Mouse (Mus musculus) erythroblast, adult 5-6 weeks (primary cell): ENCODE data around the gene Stim1. TPM values are rescaled to one million over a fixed set of nuclear protein-coding genes. Genes with fewer than 3 reads are reported as not detected.
"Not testable (repeated sequence)": the region's sequence is repeated elsewhere in the genome, so short reads cannot be mapped to it uniquely, and the experiment has no call there.

Experiments used
- ATAC-seq: replicated peaks from 2 replicates; pipeline ENCODE4 v1.8.0; 2016; ENCODE audit warnings: moderate number of reproducible peaks, mild to moderate bottlenecking, moderate TSS enrichment, inconsistent platforms; ENCODE audit not compliant: poor library complexity, low FRiP score, severe bottlenecking
- total RNA-seq, 2 experiments: library from RNA; stranded (forward) in 1 of 2; stranded (reverse) in 1 of 2; fragments of 150-400 nt in 1 of 2; fragments of 200-764, 138-1000 nt in 1 of 2; gene quantifications; 2 replicates each; pipeline versions ENCODE4 v1.2.3 to v1.2.4; 2015 to 2017; ENCODE audit warnings: low replicate concordance in 2 of 2

The Stim1 gene
- total RNA-seq, 2 experiments from 2014 or later, result 18.1 to 29.2 TPM

DNA sequence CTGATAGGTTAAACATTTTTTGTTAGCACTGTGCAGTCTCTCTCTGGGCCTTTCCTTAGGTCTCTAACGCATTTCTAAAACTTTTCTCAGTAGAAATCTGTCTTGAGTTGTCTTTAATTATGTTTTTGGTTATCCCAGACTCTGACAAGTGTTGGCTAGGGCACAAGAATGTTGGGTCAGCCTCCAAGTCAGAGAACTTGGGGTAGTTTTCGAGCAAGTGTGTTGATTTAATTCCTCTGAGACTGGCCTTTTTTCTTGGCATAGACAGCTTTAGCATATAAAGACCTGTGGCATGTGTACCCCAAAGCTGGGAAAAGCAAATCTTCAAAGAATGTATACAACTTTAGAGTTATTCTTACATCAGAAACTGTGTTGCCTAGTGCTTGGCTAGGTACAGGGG lies 78.3 kb downstream of the Stim1 start:
- no peak for ATAC-seq

DNA sequence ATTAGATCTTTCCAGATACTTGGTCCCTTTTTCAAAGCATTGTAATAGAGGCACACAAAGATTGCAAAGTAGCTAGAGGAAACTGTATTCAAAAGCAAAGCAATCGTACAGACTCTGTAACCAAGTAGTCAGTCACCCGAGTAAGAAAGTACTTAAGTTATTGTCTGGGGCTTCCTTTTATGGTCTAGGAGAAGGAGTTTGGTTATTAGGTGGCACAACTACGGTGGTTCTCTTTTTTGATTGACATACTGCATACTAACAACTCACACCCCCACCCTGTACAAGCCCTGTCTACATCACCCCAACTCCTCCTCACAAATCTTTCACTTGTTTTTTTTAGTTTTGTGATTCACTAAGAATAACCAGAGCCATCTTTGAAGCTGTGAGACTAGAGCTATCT lies 79.7 kb downstream of the Stim1 start:
- no peak for ATAC-seq

DNA sequence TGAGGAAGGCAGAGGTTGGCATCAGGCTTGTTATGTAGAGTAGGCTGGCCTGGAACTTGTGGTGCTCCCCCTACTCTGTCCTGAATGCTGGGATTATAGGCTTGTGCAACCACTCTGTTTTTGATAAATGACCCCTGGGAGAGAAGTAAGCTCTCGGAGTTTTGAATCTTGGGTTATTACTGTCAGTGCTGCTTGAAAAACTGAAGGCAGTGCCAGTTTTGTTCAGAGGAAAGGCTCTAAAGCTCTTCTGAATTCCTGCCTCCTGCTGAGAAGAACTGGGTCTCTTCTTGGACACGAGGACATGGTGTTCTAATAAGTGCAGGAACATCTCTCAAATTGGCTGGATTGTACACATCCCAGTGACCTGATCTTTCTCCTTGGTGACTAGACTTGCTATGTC lies 81.1 kb downstream of the Stim1 start:
- ATAC-seq, result no peak

DNA sequence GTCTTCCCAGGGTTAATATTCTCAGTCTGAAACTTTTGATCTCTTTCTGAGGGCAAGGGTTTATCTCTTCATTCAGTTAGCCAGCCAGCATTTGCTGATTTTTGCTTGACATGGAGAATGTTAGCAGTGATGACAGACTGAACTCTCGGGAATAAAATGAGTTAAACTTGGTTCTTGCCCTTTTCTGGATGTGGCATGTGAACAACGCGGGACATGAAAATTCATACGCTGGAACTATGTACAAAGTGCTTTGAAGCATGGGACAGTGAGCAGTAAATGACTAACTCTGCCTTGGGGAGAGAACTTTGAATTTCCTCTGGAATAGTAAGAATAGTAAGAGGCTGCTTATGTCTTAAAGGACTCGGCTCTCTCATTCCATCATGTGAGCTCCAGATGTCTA lies 81.6 kb downstream of the Stim1 start:
- ATAC-seq, result no peak

DNA sequence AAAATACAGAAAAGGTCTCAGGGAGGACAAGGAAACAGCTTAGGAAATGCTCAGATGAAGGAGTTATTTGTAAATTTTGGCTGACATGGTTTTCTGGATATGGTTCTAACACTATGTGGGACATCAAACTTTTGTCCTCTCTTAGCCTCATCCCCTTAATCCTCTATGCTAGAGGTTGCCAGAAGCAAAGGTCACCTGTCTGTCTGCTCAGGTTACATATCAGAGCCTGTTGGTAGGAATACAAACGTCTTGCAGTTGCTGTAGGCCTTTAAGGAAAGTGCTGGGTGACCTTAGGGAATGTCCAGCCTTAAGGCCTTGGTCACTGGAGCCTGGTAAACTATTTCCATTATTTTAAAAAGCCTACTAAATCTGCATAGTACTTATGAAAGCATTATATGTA lies 85.8 kb downstream of the Stim1 start:
- ATAC-seq, result no peak

DNA sequence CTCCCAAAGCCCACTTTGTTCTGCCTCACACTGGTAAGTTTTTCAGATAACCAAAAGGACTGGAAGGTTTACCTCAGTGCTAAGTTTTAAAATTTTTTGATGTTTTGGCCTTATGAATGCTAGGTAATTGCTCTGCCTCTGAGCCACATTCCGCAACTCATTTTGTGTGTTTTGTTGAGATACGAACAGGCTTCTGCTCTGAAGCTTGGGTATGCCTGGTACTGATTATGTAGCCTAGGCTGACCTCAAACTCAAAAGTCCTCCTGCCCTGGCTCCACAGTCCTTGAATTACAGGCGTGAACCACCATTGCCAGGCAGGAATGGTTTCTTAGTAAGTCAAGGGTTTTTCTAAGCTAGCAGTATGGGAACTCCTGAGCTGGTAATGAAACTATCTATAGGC lies 90.5 kb downstream of the Stim1 start:
- no peak for ATAC-seq

DNA sequence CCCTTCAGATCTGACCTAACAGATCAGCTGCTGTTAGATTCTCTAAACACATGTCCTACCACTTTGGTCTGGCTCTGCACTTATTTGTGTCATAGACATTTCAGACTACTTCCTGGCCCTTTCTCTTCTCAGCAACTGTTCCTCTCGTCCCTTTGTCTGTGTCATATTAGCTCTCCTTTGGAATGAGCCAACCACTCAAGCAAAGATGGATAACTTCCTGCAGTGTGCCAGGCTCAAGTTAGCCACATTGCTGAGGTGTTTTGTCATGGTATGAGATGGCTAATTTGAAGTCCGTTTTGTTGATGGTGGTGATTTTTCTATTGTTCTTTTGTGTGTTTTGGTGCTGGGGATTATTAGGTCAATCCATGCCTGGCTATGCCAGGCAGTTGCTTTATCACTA lies 93.7 kb downstream of the Stim1 start:
- ATAC-seq, result no peak

DNA sequence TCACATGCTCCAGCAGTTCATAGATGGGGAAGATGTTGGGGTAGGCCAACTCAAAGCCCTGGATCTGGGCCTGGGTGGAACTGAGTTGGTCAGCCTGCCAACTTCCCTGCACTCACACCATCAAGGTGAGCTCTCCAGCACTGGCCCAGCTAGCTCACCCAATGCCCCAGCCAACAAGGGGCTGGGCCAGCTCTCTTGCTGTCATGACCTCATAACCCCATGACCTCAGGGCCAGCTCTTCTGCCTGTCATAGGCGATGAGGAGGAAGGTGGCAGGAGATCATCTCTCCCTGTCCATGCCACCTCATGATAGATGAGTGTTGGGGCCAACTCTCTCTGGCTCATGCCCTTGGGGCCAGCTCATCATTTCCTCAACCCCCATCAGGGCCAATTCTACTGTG lies 96.2 kb downstream of the Stim1 start:
- ATAC-seq, result no peak

DNA sequence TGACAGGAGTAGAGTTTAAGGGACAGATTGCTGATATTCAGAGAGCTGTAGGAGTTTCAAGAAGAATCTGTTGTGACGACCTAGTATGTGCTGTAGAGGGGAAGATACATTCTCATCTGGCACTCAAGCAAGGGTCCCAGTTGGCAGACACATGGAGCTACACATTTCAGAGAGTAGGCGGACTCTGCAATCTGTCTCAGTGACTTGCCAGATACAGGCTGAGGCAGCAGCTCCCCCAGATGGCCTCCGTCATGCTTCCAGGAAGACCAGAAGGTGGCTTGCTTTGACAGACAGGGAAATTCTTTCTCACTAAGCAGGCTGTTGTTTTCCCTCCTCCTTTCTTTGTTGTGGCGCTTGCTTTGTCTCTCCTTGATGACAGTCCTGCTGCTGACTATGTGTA lies 102.1 kb downstream of the Stim1 start:
- no peak for ATAC-seq

DNA sequence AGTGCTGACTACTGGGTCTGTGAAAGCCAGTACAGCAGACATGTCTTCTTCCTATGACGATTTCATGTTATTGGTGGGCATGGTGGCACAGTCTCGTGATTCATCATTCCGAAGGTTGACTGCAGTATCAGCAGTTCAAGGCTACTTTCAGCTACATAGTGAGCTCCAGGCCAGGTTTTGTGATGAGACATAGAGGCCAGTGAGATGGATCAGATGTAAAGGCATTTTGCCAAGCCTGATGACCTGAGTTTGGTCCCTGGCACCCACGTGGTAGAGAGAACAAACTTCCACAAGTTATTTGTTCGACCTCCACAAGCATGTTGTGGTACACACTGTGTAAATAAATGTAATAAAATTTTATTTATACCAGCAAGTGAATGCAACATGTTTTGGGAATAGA lies 102.9 kb downstream of the Stim1 start:
- no peak for ATAC-seq

DNA sequence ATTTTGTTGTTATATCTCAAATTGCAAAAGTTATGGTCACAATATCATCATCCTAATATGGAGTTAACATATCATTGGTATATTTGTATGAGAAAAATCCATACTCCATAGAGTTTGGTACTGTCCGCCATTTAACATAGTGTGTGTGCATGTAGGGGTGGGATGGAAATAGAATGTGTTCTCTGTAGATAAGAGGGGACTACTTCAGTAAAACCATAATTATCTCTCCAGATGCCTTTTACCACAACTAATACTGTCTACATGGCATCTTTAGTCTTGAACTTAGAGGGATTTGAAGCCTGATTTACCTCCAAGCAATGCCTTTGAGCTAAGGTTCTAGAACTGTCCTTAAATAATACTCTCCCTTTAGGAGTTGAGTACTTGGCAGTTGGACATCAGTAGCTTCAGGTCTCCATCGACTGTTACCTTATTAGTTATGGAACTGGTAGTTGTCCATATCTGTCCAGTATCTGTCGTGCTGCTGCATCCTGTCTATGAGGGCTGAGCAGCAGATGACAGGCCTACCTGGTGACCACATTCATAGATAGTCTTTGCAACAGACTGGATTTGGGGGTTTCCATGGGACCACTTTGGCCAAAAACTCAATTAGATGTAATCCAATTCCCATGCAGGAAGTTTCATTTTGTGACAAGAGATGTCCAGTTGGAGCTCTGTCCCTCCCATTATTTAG lies 105.9 kb downstream of the Stim1 start:
- peak; percentile 79 for ATAC-seq

DNA sequence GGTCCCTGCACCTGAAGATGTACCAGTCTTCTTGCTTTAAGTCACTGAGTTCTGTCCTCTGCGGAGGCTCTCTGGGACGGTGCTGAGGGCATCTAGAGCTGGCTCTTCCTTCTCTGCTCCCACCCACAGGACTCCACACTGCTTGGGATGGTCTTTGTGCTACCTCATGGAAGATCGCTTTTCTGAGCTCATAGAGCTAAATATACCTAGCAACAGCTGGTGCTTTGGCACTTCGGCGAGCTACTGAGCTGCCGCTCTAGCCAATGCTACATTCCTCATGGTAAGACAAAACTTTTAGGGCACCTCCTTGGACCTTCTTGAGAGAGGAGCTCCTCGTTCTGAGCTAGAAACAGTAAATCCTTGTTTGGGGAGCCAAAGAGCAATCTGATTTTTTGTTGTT lies 115.6 kb downstream of the Stim1 start:
- ATAC-seq, result no peak

DNA sequence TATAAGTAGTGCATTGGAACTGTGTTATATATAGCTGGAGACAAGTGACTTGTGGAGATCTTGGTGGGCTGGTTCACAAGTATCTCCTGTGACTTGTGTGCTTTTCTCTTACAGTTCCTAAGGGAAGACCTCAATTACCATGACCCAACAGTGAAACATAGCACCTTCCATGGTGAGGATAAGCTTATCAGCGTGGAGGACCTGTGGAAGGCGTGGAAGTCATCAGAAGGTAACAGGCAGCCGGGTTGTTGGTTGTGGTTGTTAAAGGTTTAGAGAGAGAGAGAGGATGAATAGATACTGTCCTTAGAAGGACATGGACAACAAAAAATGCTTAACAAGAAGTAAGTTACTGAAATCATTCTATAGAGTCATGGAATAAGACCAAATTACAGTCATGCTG lies 118.4 kb downstream of the Stim1 start:
- ATAC-seq, result no peak

DNA sequence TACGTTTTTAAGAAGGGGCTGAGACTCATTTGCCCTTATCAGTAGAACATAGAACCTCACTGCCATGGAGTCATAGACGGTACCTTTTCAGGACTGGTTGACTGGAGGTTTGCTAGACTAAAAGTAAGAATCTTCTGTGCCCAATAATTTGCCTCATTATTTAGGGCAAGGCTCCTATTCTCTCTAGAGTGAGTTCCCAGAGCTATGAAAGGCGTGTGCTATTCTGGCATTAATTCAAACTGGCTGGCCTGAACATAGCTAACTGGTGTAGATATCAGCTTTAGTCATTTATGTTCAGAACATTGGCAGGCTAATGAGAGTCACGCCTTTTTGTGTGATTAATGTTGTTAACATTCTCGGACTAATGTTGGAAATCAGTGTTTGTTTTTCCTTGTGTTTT lies 121.5 kb downstream of the Stim1 start:
- ATAC-seq, result no peak

DNA sequence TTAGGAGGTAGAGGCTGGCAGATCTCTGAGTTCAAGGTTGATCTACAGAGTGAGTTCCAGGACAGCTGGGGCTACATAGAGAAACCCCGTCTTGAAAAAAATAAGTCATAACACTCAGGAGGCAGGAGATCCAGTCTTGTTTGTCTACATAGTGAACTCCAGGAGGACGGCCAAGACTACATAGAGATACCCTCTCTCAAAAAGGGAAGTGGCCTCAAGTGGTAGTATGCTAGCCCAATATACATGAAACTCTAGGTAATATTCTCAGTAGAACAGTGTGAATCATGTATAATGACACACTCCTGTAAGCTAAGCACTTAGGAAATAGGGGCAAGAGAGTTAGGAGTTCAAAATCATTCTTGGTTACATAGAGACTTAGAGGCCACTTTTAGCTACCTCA lies 126.3 kb downstream of the Stim1 start:
- no peak for ATAC-seq

DNA sequence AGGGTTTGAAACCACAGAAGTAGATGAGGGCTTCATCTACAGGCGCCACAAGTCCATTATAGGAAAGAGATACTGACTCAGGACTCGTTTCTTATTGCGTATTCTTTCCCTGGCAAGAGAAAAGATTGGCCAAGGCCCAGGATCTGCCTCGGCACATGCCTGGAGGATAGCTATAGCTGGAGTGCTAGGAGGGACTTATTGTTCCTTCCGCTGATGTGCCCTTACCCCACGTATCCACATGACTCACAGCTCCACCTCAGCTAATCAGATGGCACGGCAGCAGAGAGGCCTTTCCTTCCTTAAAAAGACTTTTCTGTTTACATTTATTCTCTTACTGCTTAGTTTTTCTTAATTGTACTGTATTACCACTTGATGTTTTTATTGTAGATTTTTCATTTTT lies 128.3 kb downstream of the Stim1 start:
- ATAC-seq, result no peak

DNA sequence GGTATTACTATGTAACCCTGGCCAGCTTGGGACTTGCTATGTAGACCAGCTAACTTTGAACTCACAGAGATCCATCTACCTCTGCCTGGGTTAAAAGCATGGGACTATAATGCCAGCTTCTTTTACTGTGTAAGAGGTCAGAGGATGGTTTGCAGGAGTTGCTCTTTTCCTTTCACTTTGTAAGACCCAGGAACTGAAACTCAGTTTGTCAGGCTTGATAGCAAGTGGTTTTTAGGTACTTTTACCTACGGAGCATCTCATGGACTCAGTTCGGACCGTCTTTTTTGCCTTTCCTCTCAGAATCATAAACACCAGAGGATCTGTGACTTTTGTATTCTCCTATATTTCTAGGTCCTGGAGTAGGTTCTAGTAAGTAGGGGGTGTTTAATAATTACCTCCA lies 128.7 kb downstream of the Stim1 start:
- no peak for ATAC-seq

DNA sequence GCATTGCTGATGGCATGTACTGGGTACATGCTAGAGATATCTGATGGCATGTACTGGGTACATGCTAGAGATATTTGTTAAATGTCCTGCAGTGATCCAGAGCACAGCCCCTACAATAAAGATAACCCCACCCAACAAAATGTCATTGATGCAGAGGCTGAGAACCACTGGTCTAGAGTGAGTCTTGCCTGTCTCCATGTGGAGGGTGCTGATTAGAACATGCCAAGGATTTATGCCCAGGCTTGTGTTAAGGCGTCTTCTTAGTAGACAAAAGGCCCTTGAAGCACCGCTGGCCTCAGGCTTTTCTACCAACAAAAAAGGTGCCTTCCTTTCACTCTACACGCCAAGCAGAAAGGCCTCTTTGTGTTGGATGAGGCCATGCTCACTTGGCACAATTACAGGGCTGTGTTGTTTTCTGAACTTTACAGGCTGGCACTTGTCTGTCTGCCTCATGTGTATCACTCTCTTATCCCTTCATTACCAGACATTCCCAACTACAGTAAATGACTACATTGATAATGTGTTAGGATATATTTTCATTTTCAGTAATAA lies 131.7 kb downstream of the Stim1 start:
- ATAC-seq, result no peak

DNA sequence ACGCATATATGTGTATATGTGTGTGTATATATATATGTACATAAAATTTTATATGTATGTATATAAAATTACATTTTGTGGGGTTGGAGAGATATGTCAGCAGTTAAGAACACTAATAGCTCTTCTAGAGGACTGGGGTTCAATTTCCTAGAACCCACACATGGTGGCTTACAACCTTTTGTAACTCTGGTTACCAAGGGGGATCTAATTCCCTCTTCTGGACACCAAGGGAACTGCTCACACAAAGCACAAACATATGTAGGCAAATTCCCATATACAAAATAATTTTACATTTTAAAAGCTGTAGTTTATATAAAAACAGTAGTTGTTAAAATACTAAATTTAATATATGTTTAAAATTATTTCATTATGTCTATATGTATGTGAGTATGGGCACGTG lies 136.5 kb downstream of the Stim1 start:
- no peak for ATAC-seq

DNA sequence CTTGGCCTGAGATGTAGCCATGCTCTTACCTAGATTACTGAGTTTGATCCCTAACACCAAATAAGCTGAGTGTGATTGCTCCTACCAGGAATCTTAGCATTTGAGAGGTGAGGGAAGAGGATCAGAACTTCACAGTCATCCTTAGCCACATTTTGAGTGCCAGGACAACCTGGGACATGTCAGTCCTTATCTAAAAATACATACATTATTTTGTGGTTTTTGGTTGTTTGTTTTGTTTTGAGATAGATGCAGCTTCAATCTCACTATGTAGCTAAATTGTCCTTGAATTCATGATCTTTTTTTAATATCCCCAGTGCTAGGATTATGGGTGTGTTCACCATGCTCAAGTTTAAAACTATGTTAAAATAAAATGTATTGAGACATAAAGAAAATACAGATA lies 139.8 kb downstream of the Stim1 start:
- no peak for ATAC-seq

DNA sequence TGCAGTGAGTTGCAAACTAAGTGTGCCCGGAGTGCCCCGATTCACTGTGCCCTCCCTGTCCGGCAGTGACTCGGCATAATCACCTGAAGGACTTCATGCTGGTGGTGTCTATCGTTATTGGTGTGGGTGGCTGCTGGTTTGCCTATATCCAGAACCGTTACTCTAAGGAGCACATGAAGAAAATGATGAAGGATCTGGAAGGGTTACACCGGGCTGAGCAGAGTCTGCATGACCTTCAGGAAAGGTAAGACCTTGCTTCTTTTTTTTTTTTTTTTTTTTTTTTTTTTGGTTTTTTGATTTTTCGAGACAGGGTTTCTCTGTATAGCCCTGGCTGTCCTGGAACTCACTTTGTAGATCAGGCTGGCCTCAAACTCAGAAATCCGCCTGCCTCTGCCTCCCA lies 147.7 kb downstream of the Stim1 start:
- ATAC-seq, result not testable (repeated sequence)

DNA sequence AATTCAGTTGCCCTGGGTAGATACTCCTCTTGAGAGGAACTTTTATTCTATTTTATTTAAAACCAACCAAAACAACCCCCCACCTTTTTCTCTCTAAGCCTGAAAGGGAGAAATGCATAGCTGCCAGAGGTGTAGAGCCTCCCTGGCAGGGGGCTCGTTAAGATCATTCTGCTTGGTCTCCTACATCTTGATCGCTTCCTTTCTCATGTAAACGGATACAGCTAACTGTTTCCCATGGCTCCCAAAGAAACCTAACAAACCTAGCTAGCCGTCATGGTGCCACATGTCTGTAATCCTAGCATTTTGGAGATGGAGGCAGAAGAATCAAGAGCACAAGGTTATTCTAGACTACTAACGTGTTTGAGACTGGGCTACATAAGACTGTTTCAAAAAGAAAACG lies 148.2 kb downstream of the Stim1 start:
- ATAC-seq, result no peak
